Mouse (Mus musculus) neural tube, embryonic 15.5 days (tissue): ENCODE results near the gene Mettl23. TPM values are rescaled to one million over a fixed set of nuclear protein-coding genes. Genes with fewer than 3 reads are reported as not detected.
"Not testable (repeated sequence)": the region's sequence is repeated elsewhere in the genome, so short reads cannot be mapped to it uniquely, and the experiment has no call there.

ENCODE experiments used
- ATAC-seq: fragments of 200-750 bp; cut with Nextera tagmentation; 2 replicates; pipeline ENCODE4 v1.8.0; 2017; ENCODE audit warnings: mild to moderate bottlenecking, moderate TSS enrichment, moderate library complexity; ENCODE audit not compliant: low FRiP score
- H3K27ac ChIP-seq: fragments of 300-500 bp; sonication (generic); replicated peaks from 2 replicates; pipeline ENCODE4 v1.5.1; 2015; ENCODE audit warnings: mild to moderate bottlenecking, inconsistent platforms
- H3K27me3 ChIP-seq: fragments of 300-500 bp; sonication (generic); replicated peaks from 2 replicates; pipeline ENCODE4 v1.6.1; 2015; ENCODE audit warnings: inconsistent platforms
- H3K36me3 ChIP-seq: fragments of 300-500 bp; sonication (generic); 2 replicates; pipeline ENCODE4 v1.6.1; 2015; ENCODE audit warnings: inconsistent platforms
- H3K4me1 ChIP-seq: fragments of 300-500 bp; sonication (generic); 2 replicates; pipeline ENCODE4 v1.6.1; 2015; ENCODE audit warnings: inconsistent platforms
- H3K4me2 ChIP-seq: fragments of 300-500 bp; sonication (generic); 2 replicates; pipeline ENCODE4 v1.6.1; 2015; ENCODE audit warnings: inconsistent platforms, mild to moderate bottlenecking, moderate library complexity
- H3K4me3 ChIP-seq: fragments of 300-500 bp; sonication (generic); replicated peaks from 2 replicates; pipeline ENCODE4 v1.5.1; 2015; ENCODE audit warnings: mild to moderate bottlenecking, inconsistent platforms
- H3K9ac ChIP-seq: fragments of 300-500 bp; sonication (generic); replicated peaks from 2 replicates; pipeline ENCODE4 v1.6.1; 2015; ENCODE audit warnings: mild to moderate bottlenecking, inconsistent platforms
- H3K9me3 ChIP-seq: fragments of 300-500 bp; sonication (generic); replicated peaks from 2 replicates; pipeline ENCODE4 v1.6.1; 2016; ENCODE audit warnings: inconsistent platforms
- WGBS: fragments of 180-500 bp; shearing (Covaris S2); methylation state at CpG from one replicate; pipeline ENCODE4 v1.1.7; 2015; ENCODE audit warnings: mixed read lengths; 5-methylcytosine and 5-hydroxymethylcytosine counted together
- polyA plus RNA-seq: library from polyadenylated mRNA; unstranded; fragments of >200 nt; fragmentation: Nextera tagmentation; extraction: Ambion mirVana; gene quantifications from 2 replicates; pipeline ENCODE4 v1.2.1, GENCODE M21; 2015

The Mettl23 gene
- polyA plus RNA-seq, 1 experiment from 2014 or later = 64.7 TPM

DNA sequence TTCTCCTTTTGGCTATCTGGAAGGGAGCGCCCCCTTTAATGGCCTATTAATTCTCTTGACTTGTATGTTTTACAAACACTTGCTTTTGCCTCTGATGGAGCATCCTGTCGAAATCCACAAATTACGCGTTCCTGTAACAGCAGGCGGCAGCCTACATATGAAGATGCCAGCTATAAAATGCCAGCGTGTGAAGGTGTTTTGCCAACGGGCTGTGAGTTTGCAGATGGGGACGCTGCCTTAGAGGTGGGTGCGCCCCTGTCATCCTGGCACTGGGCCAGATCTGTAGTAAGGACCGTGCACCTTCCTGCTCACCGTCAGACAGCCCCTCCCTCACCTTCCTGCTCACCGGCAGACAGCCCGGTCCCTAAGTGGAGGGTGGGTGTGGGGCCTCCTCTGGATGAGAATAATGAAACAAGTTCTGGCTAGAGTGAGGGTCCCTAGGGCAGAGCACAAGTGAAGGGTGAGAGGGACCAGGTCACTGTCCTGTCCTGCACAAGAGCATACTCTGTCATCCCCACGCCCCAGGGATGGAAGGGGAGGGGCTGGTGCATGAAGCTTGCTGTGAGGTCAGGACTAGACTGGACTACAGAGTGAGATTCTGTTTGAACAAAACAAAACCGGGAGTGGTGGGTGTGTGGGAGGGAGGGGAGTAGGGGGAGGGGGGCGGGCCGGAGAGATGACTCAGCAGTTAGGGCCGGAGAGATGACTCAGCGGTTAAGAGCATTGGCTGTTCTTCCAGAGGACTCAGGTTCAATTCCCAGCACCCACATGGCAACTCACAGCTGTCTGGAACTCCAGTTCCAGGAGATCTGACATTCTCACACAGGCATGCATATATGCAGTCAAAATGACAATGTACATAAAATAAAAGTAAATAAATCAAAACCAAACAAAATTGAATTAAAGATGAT lies 50.7 kb downstream of the Mettl23 start:
- no peak; the same call in 1 of the 2 replicates for ATAC-seq
- WGBS = 44% methylated on average over 19 of the region's 19 CpGs
- no peaks in the 10 kb centered on the region for H3K9me3 ChIP-seq

DNA sequence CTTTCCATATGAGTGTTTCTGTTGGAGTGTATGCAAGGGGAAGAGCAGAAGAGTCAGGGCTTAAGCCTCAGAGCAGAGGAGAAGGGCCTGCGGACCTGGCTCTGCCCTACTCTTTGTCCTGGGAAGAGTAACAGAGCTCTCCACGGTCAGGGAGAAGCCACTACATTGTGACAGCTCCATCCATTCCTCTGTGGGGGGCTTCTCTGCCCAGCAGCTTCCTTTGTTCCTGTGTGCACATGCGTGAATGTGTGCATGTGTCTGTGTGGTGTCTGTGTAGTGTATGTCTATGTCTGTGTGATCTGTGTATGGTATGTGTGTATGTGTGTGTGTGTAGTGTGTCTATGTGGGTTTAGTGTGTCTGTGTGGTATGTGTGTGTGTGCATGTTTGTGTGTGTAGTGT lies 52.3 kb downstream of the Mettl23 start:
- no peak for ATAC-seq
- H3K36me3 ChIP-seq = no peaks in the 10 kb centered on the region
- WGBS = 61% methylated on average over 3 of the region's 3 CpGs
- no peak overlapping the region for H3K9ac ChIP-seq
- H3K4me3 ChIP-seq = no peak overlapping the region
- H3K27ac ChIP-seq = no peak overlapping the region
- peaks cover 9% of the 10 kb centered on the region; the same call in 1 of the 2 replicates for H3K4me1 ChIP-seq
- no peak overlapping the region for H3K4me2 ChIP-seq
- no peaks in the 10 kb centered on the region for H3K9me3 ChIP-seq
- H3K27me3 ChIP-seq = no peaks in the 10 kb centered on the region

More for the DNA sequence above, 50.7 kb downstream of the Mettl23 start:
- Histone ChIP-seq H3K27ac (no peak overlapping the region), H3K4me1 (peaks cover 9% of the 10 kb centered on the region; the same call in 1 of the 2 replicates), H3K4me2 (no peak overlapping the region), H3K9ac (no peak overlapping the region), H3K4me3 (no peak overlapping the region), H3K27me3 (no peaks in the 10 kb centered on the region; the same call in 1 of the 2 replicates), H3K36me3 (no peaks in the 10 kb centered on the region)

- H3K4me2 ChIP-seq = no peak overlapping the region
- no peaks in the 10 kb centered on the region for H3K36me3 ChIP-seq
- H3K9me3 ChIP-seq = no peaks in the 10 kb centered on the region
- no peak overlapping the region for H3K9ac ChIP-seq
- ATAC-seq = no peak
- 83% methylated on average over 12 of the region's 12 CpGs for WGBS
- no peak overlapping the region for H3K27ac ChIP-seq
- 0 out of 2 replicates have a peak, but pooled peaks cover under 1% of the 10 kb centered on the region for H3K27me3 ChIP-seq
- H3K4me3 ChIP-seq = no peak overlapping the region
- no peaks in the 10 kb centered on the region for H3K4me1 ChIP-seq
These were observed 56.2 kb downstream of the Mettl23 start for GRCm38 (mm10) chr11:116899247-116899646.

DNA sequence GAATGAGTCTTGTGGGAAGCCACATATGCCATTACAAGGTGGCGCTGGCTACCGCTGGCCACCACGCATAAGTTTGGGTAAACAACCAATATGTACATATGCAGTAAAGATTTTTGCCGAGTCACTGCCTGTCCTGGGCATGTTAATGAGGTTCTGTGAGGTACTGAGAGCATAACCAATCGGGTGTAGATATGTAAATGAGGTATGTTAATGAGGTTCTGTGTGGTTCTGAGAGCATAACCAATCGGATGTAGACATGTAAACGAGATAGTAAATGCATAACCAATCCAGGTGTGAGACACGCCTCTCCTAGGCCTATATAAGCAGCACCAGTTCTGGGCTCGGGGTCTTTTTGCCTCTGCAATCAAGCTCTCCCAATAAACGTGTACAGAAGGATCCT lies 59.5 kb downstream of the Mettl23 start:
- not testable (repeated sequence) for H3K4me2 ChIP-seq, H3K36me3 ChIP-seq, H3K9ac ChIP-seq, H3K27ac ChIP-seq, H3K9me3 ChIP-seq, H3K4me3 ChIP-seq, ATAC-seq
- 82% methylated on average over 10 of the region's 10 CpGs for WGBS
- Histone ChIP-seq H3K4me1 (peaks cover 12% of the 10 kb centered on the region), H3K27me3 (peaks cover 13% of the 10 kb centered on the region)

Other genes starting within 250 kb of the Mettl23 start
- gene Rhbdf2, start 216.3 kb upstream of the Mettl23 start, polyA plus RNA-seq = 1.4 and 4.0 TPM in 2 replicates
- gene Prcd, start 189.7 kb upstream of the Mettl23 start, polyA plus RNA-seq = 3.1 and 3.4 TPM in 2 replicates
- 28.7 and 31.1 TPM in 2 replicates for gene Cygb, start 189.0 kb upstream of the Mettl23 start, polyA plus RNA-seq
- not detected in 2 replicates for gene St6galnac1, start 67.8 kb upstream of the Mettl23 start, polyA plus RNA-seq
- gene Mxra7, start 15.2 kb upstream of the Mettl23 start, polyA plus RNA-seq = 38.2 and 43.2 TPM in 2 replicates
- gene Jmjd6, start 171 bp downstream of the Mettl23 start, polyA plus RNA-seq = 63.2 and 68.6 TPM in 2 replicates
- 43.5 and 51.6 TPM in 2 replicates for gene Mfsd11, start 9.2 kb downstream of the Mettl23 start, polyA plus RNA-seq
- 514 and 555 TPM in 2 replicates for gene Srsf2, start 9.8 kb downstream of the Mettl23 start, polyA plus RNA-seq
- 20.1 and 25.0 TPM in 2 replicates for gene Mgat5b, start 75.6 kb downstream of the Mettl23 start, polyA plus RNA-seq